Mouse (Mus musculus) layer of hippocampus, adult 11-12 months (tissue): ENCODE results near the gene Lrrc32.
A peak's percentile ranks its signal among the peaks of the same experiment; 100 is the strongest.

Experiments used
- DNase-seq: peaks from one replicate; pipeline ENCODE4 v3.0.0; 2022; ENCODE audit warnings: low spot score

Gene Lrrc32

DNA sequence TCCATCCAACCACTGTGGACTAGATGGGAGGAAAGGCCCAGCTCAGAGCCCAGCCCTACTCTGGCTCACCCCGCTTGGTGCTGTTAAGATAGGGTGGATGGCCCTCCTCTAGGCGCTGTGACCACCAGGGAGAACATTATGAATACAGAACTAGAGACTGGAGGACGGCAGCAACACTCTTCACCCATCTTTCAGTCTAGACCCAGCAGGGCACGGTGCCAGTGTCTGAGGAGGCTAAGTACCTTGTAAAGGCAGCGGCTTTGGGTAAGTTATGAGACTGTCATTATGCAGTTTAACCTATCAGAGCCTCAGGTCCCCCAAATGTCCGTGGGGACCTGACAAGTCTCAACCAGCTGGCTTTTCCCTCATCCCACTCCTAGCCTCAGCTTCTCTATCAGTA, at the start of gene Lrrc32:
TSS of gene Lrrc32 (plus strand) at position 153 of the 400 bp plus-strand sequence.
- DNase-seq, result no peak

DNA sequence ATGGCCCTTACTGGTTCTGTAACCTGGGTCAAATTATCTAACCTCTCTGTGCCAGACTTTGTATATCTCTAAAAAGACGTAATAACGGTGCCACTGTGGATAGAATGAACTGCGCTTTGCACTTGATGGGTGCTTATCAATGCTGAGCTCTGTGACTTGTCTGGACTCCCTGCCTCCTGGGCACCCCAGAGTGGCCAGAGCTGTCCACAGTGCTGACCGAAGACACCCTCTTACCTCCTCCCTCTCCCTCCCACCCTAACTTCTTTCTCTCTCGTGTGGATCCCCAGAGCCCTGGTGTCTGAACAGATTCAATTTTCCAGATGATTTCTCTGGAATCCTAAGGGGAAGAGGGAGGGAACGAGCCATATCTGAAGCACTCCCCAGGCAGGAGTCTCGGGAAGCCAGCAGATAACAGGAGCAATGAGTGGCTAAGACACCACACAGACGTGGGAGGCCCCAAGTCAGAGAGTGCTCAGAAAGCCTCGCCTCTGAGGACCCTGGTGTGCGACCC, 49.1 kb upstream of the Lrrc32 start, which contains the start of gene Gucy2d:
TSS of gene Gucy2d (plus strand) at position 461 of the 511 bp plus-strand sequence.
- DNase-seq, result no peak

DNA sequence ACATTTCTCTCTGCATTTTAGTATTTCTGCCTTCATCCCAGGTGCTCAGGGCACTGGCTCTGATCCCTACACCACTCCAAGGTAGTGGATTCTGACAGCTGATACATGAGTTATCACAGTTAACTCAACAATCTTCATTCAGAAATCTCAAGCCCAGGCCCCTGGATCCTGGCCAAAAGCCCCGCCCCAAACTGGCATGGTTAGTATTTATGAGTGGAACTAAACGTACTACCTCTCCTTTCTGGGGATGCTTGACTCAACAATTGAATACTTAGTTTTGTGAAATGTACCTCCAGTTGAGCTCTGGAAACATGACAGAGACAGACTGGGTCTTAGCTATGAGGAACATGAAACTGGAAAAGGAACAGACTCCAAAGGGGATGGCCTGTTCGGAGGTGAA, 42.2 kb upstream of the Lrrc32 start:
- no peak for DNase-seq

DNA sequence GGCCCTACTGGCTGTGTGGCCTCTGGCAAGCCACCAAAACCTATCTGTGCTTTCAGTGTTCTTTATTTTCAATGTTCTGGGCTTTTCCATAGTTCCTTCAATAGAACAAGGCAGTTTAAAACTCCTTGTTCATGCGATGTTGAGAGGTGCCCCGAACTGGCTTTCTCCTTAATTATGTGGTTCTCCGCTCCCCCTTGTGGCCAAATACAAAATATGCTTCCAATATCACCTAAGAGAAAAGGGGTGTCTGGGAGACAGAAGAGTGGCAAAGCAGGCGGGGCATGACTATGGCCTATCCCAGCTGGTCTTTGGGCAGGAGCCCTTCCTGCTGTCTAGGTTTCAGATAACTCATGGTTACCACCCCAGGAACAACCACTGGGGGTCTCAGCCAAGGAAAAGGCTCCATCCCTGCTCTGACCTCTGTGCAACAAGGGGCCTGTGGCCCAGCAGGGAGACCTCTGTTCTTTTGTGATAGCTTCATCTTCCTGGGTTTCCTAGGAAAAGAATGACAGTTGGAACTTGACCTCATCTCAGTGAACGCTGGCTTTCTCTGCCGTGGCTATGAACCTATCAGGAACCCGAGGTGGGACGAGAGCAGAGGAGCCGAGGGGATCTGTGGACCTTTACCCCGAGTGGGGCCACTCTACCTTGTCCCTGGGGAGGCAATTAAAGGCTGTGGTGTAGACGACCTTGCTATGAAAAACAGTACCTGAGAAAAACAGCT, 41.3 kb upstream of the Lrrc32 start:
- DNase-seq, result peak; percentile 32

DNA sequence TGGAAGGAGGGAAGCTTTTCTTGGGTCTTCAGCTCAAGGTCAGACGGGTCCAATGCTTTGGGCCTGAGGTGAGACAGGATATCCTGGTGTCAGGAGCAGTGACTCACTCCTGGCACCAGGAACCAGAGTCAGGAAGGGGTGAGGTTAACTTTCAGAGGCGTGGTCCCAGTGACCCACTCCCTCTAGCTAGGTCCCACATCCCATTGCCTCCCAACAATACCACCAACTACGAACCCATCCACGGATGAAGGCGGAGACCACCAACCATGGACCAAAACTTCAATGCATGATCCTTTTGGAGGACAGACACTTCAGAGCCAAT, 40.8 kb upstream of the Lrrc32 start:
- DNase-seq, result no peak

DNA sequence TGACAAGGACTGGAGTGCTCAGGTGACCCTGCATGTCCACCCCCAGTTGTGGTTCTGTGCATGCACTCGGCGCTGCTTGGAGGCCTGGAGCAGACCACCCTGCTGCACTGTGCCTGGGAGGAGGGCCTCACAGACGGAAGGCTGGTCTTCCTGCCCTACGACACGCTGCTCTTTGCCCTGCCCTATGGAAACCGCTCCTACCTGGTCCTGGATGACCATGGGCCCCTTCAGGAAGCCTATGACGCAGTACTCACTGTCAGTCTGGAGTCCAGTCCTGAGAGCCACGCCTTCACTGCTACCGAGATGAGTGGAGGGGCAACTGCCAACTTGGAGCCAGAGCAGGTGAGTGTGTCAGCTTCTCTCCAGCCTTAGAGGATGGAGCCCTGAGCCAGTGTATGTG, 39.4 kb upstream of the Lrrc32 start:
- DNase-seq, result no peak

DNA sequence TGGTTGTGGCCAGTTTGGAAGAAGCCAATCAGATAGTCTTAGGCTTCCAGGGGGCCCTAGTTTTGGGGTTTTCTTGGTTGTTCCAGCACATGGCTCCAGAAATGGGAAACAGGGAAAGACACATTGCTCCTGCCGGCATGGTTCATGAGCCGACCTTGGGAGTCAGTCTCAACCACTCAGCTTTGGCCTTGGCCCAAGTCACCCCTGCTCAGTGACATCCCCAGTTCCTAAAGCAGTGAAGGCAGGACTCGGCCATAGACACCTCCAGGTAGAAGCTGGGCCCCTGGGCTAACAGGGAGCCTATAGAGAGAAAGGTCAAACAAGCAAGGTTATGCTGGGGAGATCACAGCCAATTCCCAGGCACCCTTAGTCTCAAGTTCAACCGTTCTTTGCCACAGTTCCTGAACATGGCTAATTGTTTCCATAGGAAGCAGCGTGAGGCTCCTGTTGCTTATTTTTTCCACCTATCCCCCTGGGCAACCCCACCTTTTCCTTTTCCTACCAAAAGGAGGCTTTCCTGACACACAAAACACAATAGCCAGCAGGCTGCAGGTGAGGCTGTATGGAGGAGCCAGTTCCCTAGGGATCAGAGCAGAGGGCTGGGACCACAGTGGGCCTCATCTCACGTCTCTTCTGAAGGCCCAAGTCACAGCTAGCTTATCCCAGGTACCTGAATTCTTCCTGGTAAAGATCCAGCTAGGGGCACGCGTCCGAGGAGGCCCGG, 34.5 kb upstream of the Lrrc32 start:
- no peak for DNase-seq

DNA sequence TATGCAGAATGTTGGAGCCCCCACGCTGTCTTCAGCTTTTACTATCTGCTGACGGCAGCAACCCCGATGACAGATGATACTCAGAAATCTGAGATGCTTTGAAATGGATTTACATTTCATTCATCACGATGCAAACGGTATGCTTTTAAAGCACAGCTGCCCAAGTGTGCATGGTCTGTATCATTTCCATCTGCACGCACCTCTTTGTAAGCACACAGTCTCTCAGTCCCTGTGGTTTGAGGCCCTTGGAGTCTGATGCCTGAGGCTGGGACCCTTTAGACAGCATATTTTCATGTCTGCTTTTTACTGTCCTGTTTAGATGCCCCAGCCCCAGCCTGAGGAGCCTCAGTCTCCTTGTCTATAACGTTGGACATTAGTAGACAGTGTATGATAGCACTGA, 28.8 kb upstream of the Lrrc32 start:
- no peak for DNase-seq

DNA sequence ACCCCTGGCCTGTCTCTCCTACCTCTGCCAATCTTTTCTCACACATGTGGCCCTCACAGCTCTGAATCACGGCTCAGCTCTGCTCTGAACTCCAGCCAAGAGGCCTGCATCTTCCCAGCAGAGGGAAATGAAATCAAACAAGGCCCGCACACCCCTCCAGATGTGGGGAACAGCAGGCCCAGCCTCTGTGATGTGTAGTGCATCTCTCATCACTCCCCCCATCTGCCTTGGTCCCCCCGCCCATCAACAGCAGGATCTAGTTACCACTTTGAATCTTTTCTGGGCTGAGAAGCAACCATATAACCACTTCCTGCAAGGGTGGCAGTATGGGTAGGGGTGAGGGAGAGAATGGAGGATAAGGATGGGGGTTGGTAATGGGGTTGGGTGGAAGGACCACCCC, 20.0 kb upstream of the Lrrc32 start:
- no peak for DNase-seq

DNA sequence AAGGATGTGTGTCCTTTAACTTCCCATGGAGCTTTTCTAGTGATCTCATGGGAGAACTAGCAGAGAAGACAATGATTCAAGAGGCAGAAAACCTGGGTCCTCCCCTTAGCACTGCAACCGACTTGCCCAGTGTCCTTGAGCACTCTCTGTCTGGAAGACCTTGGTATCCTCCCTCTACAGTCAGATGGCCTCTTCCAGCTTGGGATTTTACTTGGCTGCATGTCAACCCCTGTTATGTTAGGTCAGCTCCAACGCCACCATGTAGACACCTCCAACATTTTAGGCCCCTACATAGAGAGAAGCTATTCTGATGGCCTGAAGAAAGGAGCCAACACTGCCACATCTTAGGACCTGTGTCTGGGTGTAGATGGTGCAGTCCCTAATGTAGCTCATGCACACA, 16.6 kb upstream of the Lrrc32 start:
- no peak for DNase-seq

DNA sequence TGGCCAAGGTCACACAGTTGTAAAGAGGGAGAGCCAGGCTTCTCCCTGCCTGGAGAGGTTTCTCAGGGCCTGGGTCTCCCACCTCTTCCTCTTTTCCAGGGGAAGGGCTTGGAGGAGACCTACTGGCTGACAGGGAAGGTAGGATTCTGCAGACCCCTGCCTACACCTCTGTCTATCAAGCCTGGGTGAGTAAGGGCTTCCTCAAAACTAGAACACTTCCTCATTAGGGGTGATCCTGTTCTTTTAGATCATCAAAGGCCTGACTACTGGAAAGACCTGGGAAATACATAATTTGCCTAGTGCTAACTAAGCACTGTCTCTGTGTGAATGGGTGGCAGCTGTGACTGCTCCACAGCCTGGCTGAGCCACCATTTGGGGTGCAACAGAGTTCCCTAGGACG, 14.5 kb upstream of the Lrrc32 start:
- DNase-seq, result no peak

DNA sequence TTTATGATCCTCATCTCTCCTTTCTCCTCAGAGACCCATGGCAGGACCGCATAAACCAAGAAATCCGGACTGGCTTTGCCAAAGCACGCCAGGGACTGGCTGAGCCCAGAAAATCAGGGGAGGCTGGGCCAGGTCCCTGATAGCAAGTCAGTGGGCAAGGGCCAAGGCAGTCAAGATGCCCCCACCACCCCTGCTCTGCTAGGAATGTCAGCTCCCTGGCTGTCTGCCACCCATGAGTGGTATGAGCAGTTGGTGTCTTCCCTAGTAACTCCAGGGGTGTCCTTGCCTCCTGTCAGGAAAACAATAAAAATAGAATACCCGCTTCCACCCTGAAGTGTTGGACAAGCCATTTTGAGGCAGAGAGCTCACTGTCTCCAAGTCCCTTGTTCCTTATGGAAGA, 11.9 kb upstream of the Lrrc32 start:
- no peak for DNase-seq

DNA sequence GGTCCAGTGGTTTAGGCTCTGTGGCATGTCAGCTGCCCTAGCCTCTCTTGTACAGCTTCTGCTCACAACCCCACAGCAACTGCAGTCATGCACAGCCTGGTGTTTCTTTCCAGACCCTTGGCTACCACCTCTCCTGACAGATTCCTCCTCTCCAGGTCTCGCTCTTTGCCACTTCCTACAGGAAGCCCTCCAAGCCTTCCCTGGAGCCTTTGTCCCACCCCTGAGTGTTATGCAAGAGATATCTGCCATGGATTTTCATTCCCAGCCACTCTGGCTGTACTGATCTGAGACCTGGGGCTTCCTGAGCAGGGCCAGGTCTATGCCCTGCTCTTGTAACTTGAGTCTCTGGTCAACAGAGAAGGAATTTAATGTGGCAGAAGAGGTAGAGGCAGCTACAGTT, 8.6 kb upstream of the Lrrc32 start:
- no peak for DNase-seq

DNA sequence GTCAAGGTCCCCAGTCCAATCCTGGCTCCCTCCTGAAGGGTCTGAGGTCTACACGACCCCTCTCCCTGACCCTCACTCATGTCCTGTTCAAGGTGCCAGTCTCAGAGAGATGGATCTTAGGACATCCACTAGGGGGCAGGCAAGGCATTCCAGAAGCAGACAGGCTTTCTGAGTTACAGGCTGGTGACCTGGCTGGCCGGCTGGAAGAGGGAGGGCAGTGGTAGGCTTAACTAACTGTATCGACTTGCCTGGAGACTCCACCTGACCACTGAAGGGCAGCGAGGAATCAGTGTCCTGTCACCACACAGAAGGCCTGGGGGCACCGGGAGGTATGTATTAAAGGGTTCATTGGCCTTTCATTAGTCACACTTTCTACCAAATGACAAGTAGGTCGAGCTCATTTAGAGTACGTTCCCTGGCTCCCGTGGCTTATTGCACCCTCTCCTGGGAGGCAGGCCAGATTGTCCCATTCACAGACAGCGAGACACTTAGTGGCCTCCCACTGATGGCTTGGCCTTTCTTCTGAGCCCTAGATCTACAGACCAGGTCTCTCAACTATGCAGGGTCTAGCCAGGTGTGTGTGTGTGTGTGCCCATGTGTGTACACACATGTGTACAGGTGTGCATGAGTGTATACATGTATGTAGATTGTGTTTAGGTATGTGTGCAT, 7.9 kb upstream of the Lrrc32 start:
- peak; percentile 79 for DNase-seq

DNA sequence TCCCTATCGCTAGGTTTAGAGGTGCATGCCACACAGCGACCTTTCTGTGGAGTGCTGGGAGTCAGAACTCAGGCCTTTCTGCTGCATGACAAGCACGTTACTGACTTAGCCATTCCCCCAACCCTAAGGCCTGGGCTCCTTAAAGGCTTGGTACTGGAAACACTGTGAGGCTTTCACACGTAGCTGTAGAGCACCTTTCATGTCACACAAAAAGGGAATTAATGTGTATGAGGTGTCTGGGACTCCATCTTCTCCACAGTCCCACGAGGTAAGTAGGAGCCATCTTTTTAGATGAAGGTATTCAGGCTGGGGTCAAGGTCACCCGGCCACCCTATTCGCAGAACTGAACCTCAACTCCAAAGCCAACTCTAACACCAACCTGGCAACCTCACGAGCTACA, 7.2 kb upstream of the Lrrc32 start:
- no peak for DNase-seq

DNA sequence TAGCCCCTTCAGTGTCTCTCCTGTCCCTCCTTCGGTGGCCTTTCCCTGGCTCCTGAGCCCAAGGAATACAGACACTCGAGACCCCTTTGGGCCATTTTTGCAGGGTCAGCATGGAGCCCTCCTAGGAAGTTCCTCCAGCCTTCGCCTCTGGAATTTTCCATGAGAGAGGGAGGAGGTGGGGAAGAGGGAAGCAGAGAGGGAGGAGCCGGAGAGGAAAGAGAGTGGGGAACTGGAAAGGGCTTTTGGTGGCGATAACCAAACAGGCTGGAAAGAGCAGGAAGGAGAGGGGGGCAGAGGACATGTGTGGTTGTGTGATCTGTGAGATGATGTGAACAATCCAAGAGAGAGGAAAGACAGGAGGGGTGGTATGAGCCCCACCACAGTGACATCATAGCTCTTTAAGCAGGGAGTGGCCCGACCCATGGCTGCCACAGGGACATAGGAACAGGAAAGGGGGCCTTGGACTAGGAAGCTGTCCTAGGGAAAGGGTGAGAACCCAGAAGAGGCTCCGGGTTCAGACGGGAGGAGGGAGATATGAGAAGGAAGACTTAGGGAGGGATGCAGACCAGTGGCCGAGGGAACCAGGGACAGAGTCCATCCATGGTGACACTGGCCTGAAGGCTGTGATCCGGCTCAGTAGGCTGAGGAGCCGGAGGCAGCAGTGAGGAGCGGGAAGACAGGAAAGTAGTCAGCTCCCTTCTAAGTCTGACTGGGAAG, 6.4 kb upstream of the Lrrc32 start:
- no peak for DNase-seq

DNA sequence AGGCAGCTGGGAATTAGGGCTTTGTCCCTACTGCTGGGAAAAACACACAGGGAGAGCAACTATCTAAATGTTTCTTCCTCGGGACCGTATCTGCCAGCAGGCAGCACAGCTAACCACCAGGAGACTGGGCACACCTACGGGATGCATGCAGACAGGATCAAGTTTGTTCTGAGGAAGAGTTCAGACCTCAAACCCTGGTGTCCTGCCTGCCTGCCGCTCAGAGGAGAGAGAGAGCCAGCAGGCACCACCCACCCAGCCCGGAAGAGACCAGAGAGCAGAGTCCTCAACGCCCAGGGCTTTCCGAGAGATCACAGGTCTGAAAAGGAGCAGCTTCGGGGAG, 5.8 kb upstream of the Lrrc32 start:
- no peak for DNase-seq

DNA sequence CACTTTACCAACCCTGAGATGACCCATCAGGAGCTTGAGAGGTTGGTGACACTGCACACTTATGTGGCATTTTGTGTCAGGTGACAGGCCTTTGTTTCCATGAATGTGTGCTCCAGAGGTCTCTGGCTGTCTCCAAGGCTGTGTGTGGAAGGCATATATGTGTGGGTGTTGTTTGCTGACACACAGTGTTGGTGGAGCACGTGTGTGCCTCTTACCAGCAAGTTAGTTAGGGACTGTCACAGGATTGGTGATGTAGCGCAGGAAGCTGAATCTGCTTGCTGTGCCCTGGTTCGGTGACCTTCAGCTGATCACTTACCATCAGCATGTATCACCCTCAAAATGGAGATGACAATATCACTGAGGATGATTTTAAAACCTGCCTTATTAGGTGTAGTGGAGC, 4.2 kb upstream of the Lrrc32 start:
- DNase-seq, result no peak

DNA sequence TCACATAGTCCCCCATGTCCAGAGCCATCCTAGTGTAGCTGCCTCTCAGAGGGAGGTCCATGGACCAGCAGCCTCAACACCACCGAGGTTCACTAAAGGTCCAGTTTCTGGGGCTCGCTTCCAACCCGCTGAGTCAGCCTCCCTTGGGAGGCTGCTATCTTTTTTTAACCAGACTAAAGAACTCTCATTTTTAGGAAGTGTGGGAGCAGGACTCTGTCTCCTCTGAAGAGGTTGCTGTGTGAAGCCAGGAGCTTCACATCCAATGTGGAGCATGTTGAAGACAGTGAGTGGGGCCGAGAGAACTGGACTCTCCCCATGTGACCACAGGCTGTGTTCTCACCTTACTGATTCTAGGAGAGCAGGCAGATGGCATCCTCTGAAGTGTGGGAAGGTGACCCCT, 3.6 kb upstream of the Lrrc32 start:
- DNase-seq, result no peak

DNA sequence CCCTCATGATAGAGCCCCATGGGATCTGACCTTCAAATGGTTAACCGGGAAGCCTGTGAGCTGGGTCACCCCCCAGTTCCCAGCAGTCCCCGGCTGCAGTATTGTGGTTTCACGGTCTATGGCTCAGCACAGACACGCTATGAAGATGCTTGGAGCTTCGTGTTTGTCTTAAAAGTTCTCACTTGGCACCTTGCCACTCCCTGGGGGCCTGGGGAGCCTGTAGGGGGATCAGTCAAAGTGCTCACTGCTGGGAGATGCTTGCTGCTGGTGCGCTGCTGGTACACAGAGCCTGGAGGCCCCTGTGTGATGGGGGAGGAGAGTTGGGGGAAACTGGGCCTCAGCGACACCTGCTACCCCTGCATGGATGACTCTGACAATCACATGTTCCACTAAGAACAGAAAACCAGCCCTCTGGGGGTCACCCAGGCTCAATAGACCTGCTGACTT, 2.6 kb upstream of the Lrrc32 start:
- DNase-seq, result no peak

DNA sequence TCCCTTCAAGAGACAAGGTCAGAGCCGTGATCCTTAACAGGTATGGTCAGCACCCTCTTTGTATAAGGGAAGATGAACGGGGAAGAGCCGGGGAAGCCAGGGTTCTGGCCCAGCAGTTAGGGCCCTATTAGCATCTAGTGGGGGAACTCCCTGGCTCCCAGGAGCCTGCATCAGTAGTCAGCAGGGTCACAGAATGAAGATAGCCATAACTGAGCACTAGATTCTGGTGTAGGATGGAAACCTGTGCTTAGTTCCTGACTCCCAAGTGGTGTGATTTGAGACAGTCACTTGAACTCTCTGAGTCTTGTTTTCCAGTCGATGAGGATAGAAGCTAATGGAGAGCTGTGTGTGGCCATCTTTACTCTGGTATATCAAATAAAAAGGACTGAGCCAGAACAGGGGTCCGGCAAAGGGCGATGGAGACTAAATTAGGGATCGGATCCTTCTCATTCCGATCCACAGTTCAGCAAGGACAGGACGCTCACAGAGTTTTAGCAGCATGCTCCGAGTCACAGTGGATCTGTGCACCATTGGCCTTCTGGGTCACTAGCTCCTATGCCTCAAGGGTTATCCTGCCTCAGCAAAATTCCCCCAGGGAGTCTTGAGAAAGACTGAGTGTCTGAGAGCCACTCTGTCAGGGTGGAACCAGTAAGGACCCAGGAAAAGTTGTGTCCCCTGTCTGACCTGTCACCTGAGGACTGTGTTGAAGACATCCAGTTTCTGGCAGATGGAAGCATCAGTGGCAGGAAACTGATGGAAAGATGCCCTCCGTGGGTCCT, 1.7 kb upstream of the Lrrc32 start:
- no peak for DNase-seq
